Mouse (Mus musculus) kidney, adult 2 months (tissue): ENCODE measurements around the gene Guca1b.

Experiments used
- CTCF ChIP-seq: fragments of 200-500 bp; conservative IDR thresholded peaks from 2 replicates; pipeline ENCODE4 v1.5.1; 2011; ENCODE audit warnings: low read depth, mild to moderate bottlenecking, control low read depth, low read length, moderate library complexity, mixed read lengths; ENCODE audit not compliant: insufficient read depth, insufficient read length
- POLR2A ChIP-seq: fragments of 200-500 bp; IDR thresholded peaks from one replicate; pipeline ENCODE4 v1.6.1; 2011; ENCODE audit warnings: low read depth, low read length, control low read depth

DNA sequence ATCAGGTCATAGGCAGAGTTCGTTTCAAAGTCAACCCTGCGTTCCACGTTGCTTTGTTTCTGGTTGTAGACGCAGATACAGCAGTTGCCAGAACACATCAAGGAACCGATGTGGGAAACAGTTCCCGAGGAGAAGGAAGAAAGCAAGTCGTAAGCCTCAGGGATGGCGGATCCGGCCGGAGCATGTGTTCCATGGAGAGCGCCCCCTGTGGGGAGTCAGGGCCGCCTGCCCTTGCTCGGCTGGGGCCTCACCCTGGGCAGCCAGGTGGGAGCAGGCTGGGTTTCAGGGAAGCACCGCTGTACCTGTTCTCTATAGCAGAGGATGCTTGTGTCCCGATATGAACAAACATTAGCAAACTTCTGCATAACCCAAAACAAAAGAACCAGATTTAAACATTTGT is 7.1 kb upstream of the Guca1b start:
- TF ChIP-seq CTCF (no peak), POLR2A (no peak)
